Mouse (Mus musculus): ENCODE results near the gene 4930467E23Rik. TPM values are rescaled to one million over a fixed set of nuclear protein-coding genes. Genes with fewer than 3 reads are reported as not detected.
"Not testable (repeated sequence)": the region's sequence is repeated elsewhere in the genome, so short reads cannot be mapped to it uniquely, and the experiment has no call there.

4930467E23Rik gene
- polyA plus RNA-seq, 3 experiments from 2014 or later, result not detected

DNA sequence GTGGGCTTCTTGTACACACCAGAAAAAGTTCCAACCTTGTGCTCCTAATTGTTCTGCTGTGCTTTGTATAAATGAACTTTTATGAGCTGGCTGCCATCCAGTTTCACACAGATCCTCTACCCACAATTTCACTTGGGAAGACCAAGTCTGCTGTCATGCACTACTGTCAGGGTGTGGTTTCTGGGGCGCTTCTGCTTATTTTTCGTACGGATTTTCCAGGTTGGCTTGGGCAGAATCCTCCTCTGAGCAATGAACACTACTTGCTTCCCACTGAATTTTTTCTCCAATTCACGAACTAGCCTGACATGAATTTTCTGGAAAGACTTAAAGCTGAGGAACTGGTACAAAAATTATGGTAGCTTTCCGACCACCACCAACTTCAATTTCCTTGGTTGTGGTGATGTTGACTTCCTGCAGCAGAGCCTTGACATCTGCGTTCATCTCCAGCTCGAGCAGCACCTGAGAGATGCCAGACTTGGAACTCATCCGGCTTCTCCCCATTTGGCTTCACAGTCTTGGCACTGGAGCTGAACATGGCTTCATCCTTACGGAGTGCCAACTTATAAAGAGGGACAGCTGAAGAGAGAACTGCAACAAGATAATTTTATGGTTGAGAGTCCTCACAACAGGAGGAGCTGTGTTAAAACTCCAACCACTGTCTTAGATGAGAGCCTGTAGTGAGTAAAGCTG is 18.1 kb upstream of the 4930467E23Rik start:
- ATAC-seq, result not testable (repeated sequence)

DNA sequence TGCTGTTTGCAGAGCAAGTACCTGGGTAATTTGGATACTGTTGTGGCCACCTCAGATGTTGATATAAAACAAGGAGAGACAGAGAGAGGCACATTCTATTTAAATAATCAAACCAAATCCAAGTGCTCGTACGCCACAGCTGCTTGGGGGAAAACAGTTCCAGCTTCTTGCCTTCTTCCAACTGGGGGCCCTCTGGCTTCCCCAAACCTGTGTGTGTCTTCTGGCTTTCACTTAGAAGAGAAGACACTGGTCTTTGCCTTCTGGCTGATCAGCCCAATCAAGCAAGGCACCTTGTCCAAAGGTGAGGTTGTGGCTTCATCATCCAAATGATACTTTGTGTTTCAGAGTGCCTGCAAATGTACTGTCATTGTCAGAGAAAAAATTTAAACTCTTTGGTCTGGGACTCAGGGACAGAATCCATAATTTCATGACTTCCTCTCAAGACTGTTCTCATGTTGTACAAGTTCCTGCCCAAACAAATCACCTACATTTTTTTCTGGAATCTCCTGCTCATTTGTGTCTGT is 17.1 kb upstream of the 4930467E23Rik start:
- ATAC-seq, result not testable (repeated sequence)

DNA sequence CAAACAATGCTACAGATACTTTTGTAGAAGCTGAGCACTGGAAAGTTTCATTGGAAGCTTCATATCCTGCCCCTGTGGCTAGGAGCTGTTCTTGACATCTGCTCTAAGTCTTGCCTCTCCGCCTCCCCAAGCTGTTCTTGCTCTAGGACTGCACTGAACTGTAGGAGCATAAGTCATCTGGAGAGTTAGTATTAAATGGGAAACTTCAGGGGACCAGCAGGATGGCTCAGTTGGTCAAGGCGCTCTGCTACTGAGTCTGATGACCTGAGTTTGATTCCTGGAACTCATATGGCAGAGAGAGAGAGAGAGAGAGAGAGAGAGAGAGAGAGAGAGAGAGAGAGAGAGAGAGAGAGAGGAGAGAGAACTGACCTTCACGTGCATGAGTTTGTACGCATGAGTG is 16.6 kb upstream of the 4930467E23Rik start:
- not testable (repeated sequence) for ATAC-seq

DNA sequence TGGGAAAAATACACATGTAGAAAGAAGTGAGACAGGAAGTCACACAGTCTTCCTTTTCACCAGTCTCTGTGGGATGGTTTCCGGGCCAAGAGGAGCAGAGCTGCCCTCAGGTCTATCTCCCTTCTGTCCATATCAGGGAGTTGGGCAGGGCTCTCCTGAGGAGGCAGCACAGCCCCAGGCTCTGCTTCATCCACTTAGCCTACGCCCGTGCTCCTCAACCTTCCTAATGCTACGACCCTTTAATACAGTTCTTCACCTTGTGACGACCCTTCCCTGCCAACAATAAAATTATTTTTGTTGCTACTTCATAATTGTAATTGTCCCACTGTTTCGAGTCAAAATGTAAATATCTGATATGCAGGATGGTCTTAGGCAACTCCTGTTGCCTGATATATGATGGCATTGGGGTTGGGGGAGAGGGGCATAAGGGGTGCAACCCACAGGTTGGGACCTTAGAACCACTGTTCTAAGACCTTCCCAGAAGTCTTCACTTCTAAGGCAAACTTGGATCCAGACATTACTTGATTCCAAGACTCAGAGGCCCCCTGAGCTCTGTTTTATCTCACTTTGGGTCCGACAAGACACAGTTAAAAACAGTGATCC is 16.0 kb upstream of the 4930467E23Rik start:
- ATAC-seq, result not testable (repeated sequence)

DNA sequence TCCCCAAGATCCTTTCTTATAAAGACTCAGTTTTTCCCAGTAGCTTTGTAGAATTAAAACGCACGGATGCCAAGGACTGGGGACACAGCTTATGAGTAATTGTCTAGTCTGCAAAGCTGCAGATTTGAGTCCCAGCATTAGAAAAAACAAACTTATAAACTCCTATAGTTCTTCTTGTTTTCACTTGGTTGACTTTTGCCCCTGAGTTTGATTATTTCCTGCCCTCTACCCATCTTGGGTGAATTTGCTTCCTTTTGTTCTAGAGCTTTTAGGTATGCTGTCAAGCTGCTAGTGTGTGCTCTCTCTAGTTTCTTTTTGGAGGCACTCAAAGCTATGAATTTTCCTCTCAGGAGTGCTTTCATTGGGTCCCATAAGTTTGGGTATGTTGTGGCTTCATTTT is 14.9 kb upstream of the 4930467E23Rik start:
- not testable (repeated sequence) for ATAC-seq

DNA sequence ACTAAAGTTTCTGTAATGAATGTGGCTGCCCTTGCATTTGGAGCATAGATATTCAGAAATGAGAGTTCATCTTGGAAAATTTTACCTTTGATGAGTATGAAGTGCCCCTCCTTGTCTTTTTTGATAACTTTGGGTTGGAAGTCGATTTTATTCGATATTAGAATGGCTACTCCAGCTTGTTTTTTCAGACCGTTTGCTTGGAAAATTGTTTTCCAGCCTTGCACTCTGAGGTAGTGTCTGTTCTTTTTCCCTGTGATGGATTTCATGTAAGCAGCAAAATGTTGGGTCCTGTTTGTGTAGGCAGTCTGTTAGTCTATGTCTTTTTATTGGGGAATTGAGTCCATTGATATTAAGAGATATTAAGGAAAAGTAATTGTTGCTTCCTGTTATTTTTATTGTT is 14.1 kb upstream of the 4930467E23Rik start:
- ATAC-seq, result not testable (repeated sequence)

DNA sequence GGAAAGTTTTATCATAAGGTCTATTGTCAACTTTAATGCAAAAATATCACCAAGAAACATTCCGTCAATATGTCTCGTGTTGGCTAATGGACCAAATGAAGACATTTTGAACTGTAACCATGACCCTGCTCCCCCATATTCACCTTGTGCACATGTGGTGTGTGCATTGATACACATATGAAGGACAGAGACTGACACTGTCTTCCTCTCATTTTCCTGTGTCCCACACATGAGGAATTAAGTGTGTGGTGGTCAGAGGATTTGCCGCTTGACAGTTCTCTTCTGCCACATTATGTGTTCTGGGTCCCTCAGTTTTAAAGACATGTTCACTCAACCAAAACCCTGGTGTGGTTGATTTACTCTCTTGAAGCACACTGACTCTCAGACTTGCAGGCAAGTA is 11.5 kb upstream of the 4930467E23Rik start:
- not testable (repeated sequence) for ATAC-seq

DNA sequence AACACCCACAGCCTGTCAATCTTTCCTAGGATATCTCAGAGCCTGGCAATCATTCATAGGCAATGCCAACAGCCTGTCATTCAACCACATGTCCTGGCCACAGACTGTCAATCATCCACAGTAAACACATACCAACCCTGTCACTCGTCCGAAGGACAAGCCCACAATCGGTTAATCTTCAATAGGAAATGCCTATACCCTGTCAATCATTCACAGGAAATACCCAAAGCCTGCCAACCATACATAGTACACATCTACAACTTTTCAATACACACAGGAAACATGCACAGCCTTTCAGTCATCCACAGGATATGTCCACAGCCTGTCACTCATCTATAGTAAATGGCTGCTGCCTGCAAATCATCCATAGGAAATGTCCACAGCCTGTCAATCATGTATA is 9.9 kb upstream of the 4930467E23Rik start:
- ATAC-seq, result not testable (repeated sequence)

DNA sequence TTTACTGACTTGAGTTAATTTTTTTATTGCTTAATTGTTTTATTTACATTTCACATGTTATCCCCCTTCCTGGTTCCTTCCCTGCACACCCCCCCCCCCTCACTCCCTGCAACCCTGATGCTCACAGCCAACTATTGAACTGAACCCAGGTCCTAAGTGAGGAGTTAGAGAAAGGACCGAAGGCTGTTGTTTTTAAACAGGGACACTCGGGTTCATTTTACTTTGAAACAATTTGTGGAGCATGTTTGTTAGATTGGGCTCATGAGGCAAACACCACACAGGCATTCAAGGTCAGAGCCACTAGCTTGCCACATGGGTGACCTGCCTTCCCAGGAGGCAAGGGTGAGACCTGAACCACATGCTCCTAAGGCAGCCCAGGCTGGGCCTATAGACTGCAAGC is 4.5 kb upstream of the 4930467E23Rik start:
- ATAC-seq, result not testable (repeated sequence)

DNA sequence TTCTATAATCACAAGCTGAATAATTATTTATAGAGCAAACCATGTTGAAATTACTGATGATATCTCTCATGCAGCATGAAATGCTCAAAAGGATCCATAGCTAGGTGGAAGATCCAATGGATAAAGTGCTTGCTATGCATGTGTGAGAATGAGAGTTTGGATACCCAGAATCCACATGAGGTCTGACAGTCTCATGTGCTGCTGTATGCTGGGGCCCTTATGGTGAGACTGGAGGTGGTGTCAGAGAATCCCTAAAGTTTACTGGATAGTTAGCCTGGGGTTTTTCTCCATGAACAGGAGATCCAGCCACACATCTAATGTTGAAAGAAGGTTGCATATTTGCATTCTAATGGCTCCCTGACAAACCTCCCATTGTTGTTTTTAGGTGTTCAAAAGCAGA is 22.4 kb downstream of the 4930467E23Rik start:
- ATAC-seq, result not testable (repeated sequence)

DNA sequence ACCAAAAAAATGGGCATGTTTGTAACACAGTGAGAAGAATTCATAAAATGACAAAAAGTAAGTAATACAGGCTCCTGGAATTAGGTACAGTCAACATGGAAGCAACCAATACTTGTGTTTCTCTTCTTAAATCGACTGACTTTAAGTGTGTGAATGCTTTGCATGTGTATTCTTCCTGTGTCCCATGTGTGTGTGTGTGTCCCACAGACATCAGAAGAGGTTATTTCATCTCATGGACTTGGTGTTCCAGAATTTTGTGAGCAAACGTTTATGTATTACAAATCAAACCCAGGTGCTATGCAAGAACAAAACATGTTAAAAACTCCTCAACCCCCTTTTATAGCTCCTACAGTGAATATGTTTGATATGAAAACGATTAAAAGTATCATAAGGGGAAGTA is 24.8 kb downstream of the 4930467E23Rik start:
- ATAC-seq, result not testable (repeated sequence)

DNA sequence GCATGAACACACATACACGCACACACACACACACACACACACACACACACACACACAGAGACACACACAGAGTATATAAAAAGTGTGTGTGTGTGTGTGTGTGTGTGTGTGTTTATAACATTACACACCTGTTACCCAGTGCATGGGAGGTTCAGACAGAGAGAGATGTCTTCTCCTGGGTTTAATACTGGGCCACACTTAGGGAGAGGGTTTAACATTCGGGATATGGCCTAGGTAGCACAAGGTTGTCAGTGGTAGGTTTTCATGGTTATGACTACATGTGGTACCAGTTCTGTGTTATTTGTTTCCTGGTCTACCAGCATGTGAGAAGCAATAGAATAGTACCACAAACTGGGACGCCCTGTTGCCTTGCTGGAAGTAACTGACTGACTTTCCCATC is 25.6 kb downstream of the 4930467E23Rik start:
- not testable (repeated sequence) for ATAC-seq

DNA sequence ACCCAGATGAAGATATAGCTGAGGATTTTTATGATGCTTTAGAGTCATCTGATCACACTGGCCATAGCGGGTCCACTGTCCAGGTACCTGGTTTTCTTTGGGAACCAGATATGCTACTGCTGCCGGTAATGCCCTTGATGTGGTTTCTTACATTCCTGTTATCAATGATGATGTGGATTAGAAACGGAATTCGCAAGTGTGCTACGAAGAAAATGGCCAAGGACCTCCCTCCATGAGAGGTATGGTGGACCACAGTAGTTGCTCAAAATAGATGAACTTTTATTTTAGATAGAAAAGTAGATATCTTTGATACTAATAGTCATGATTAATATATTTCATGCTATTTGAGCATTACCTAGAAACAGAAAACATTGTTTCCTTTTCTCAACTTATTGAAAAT is 32.3 kb downstream of the 4930467E23Rik start:
- not testable (repeated sequence) for ATAC-seq

DNA sequence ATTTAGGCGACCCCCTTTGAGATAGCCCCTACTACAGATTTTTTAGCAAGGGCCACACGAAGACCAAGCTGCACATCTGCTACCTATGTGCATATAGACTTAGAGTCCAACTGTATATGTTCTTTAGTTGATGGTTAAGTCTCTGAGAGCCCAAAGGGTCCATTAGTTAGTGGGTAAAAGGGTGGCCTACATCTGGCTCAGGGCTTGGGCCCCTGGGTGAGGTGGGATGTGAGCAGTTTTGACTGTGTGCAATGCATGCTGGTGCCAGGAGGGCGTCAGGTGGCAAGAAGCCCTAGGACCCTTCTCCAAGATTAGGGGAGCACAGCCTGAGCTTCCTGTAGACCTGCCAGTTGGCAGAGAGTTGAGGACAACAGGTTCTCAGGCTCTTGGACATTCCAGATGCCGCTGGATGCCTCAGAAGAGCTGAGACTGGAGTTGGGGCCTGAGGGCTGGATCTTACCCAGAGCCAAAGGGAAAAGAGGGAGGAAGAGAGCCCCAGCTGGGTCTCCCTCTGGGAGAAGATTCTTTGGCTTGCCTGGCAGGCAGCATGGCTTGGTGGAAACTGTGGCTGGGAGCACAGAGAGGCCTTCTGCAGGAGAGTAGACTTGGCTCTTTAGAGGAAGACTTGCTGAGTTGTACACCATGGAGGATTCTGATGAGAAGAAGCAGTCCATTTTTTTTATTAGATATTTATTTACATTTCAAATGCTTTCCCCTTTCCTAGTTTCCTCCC is 33.6 kb downstream of the 4930467E23Rik start:
- not testable (repeated sequence) for ATAC-seq

DNA sequence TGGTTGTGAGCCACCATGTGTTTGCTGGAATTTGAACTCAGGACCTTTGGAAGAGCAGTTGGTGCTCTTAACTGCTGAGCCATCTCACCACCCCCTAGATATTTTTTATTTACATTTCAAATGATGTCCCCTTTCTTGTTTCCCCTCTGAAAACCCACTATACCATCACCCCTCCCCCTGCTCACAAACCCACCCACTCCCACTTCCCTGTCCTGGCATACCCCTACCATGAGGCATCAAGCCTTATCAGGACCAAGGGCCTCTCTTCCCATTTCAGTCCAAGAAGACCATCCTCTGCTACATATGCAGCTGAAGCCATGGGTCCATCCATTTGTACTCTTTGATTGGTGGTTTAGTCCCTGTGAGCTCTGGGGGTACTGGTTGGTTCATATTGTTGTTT is 36.2 kb downstream of the 4930467E23Rik start:
- ATAC-seq, result not testable (repeated sequence)

DNA sequence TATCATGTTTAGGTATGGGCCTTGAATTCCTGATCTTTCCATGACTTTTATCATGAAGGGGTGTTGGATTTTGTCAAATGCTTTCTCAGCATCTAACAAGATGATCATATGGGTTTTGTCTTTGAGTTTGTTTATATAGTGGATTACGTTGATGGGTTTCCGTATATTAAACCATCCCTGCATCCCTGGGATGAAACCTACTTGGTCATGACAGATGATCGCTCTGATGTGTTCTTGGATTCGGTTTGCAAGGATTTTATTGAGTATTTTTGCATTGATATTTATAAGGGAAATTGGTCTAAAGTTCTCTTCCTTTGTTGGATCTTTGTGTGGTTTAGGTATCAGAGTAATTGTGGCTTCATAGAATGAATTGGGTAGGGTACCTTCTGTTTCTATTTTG is 44.1 kb downstream of the 4930467E23Rik start:
- not testable (repeated sequence) for ATAC-seq

DNA sequence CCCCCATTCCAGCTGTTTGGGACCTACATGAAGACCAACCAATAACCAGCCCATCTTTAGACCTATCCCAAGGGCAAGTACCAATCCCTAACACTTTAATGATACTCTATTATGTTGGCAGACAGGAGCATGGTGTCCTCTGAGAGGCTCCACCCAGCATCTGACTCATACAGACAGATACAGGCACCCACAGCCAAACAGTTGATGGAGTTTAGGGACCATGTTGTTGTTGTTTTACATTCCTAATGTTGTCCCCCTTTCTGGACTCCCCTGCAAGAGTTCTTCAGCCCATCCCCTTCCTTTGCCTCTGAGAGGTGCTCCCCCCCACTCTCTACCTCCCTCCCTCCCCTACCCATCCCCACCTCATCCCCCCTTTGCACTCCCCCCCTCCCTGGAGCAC is 46.9 kb downstream of the 4930467E23Rik start:
- not testable (repeated sequence) for ATAC-seq

DNA sequence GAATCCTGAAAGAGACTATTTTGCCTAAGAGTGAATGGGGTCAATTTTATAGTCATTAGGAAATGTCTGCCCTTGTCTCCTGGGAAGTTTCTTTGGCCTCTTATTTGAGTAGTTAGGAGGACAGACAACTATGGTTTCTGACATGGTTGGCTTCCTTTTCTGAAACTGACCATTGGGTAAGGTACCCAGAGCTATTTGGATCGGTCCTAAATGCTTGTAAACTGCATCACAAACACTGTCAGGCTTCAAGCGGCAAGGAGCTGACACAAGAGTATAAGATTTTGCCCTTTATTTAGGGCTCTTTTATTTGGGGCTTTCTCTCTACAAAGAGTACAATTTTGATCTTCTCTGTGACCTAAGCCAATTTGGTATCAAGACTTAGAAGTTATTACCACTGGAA is 48.1 kb downstream of the 4930467E23Rik start:
- ATAC-seq, result not testable (repeated sequence)

DNA sequence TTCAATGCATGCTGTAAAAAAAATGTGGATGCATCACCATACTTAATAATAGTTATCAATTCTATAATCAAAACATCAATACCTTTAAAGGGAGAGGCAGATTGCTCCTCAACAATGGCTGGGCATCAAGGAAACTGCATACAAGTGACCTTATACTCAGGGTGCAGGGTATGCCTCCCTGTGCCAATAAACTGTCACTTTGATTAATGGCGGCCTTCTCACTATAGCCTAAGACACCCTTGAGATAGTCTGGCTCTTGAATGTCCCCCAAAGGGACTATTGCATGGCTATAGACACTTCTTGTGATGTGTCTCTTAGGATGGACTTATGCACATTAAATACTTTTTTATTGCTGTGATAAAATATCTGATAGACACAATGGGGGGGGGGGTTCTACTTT is 48.8 kb downstream of the 4930467E23Rik start:
- ATAC-seq, result not testable (repeated sequence)

DNA sequence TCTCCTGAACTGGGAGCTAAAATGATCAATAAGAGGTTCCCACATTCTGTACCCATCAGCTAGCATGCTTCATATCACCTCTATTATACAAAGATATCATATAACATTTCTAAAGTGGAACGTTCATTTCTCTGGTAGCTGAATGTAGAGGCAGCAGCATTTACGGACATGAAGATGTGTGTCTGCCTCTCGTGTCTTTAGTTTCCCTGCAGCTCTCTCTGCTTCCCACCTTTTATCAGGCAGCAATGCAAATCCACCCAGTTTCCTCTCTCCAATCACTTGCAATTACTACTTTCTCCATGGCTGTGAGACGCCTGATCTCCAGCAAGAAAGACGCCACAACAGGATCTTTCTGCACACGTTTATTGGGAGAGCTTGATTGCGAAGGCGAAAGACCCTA is 49.5 kb downstream of the 4930467E23Rik start:
- ATAC-seq, result not testable (repeated sequence)

DNA sequence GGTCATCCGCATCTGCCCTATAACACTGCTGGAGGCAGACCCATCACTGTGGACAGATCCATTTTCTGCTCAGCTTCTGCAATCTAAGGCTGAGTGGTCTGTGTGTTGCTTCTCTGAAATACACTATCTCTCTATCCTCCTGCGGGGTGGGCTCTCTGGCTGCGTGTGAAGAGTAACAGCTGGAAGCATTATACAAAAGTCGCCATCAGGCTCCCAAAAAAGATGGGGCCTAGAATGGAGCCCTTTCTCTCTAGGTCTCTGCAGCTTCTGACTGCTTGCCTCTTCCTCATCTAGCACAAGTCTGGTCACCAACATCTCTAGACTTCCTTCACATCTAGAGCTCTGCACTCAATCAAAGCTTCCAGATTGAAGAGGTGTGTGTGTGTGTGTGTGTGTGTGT is 50.8 kb downstream of the 4930467E23Rik start:
- not testable (repeated sequence) for ATAC-seq

DNA sequence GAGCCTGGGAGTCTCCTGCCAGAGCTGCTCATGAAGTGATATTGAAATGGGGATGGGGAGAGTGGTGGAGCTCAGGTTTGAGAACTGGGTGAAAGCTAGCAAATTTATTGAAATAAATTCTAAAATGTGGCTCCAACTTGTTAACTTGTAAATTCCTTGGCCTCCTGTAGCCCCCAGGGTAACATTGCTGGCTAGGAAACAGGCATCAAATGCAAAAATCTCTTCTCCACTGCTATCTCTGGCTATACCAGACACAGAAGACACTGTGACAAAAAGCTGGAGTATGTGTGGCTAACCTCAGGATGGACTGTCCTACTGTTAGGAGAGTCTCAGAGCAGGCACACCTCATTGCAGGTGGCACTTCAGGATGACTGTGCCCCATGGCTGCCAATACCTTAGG is 51.3 kb downstream of the 4930467E23Rik start:
- ATAC-seq, result not testable (repeated sequence)

Data from inflammation-experienced regulatory T-cells, adult 6 months (primary cell).